Mouse (Mus musculus): Measurements from ENCODE around the gene Mex3d.

Mex3d gene

GRCm38 (mm10) chr10:80415566-80415965 is 28.1 kb upstream of the Mex3d start:
- no peak for DNase-seq (ENCODE audit: inconsistent age in 2 of 2, low spot score in 1 of 2)

- DNase-seq (ENCODE audit: inconsistent age in 2 of 2, low spot score in 1 of 2): peak in 1 of 2 experiments; percentile 65
Measured at GRCm38 (mm10) chr10:80412656-80413541, 25.4 kb upstream of the Mex3d start.

DNA sequence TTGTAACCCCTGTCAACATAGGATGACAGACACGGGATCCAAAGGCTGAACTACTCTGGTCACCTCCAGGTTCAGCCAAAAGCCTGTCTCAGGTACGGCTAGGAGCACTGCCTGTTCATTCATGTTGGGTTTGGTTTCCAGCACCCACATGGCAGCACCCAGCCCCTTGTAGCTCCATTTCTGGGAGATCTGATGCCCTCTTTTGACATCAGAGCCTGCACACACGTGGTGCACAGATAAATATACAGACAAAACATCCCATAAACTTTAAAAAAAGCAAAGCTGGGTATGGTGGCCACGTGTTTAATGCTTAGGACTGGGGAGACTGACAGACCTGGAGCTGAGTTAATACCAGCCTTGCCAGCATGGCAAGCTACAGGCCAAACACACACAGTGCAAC is 20.5 kb upstream of the Mex3d start:
- no peak for DNase-seq (ENCODE audit: inconsistent age in 2 of 2, low spot score in 1 of 2)

DNA sequence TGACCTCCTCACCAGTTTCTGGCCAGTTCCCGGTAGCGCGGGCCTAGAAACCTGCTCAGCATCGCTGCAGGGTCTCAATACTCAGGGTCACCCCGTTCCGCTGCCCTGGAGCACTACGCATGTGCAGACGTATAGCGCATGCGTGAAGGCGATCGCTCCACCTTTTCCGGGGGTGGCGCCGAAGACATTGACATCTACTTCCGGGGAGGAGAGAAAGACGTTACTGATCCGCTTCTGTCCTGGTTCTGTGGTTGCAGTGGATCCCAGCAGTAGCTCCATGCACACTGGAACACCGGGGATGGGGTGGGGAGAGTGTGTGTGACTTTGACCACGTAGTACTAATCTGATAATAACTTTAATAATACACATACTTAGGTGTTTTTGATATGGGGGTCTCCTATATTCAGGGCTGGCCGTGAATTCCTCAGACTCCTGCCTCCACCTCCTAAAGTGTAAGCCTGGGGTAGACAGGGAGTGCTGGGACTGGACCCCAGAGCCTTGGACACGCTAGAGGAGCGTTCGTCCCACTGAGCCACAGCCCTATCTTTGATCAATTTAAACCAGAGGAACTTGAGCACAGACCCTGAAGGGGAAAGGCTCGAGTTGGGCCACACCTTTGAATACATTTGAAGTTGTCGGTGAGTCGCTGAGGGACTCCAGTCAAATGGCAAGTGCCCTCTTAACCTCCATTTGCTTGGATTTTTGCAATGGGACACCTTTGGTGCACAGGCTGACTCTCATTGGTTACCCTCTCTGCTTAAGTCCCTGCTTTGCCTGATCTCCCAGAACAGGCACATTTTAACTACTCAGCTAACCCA is 19.4 kb upstream of the Mex3d start, which contains the start of gene Uqcr11:
Gene Uqcr11, minus strand, starts transcription at position 147 of the 818 bp plus-strand sequence.
- peak; percentile 94 to 98 for DNase-seq (ENCODE audit: inconsistent age in 2 of 2, low spot score in 1 of 2)

- peak in 1 of 2 experiments; percentile 62 for DNase-seq (ENCODE audit: inconsistent age in 2 of 2, low spot score in 1 of 2)
Measured at GRCm38 (mm10) chr10:80405481-80406173, 18.2 kb upstream of the Mex3d start.

DNA sequence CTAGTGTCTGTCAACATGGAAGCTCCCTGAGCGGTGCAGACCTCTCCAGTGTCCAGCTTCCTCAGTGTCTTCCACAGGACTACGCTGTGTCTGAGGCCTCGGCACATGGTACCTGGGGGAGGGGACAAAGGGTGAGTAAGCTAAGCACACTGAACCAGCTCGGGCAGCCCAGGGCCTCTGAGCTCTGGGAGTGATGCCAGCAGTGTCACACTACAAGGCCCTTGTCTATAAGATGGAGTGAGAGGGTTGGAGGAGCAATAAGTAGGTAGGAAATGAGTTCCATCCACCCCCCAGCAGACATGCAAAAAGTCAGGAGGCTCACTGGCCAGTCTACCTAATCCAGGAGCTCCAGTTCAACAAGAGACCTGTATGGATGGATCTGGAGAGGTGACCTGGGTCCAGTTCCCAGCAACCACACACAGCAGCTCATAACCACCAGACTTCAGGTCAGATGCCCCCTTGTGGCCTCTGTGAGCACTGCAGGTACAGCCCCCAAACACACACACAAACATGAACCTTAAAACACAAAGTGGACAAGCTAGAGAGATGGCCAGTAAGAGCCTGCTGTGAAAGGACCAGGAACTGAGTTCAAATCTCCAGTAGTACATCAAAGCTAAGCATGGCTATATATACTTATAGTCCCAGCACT is 15.7 kb upstream of the Mex3d start:
- DNase-seq (ENCODE audit: inconsistent age in 2 of 2, low spot score in 1 of 2): peak; percentile 88 to 91

DNA sequence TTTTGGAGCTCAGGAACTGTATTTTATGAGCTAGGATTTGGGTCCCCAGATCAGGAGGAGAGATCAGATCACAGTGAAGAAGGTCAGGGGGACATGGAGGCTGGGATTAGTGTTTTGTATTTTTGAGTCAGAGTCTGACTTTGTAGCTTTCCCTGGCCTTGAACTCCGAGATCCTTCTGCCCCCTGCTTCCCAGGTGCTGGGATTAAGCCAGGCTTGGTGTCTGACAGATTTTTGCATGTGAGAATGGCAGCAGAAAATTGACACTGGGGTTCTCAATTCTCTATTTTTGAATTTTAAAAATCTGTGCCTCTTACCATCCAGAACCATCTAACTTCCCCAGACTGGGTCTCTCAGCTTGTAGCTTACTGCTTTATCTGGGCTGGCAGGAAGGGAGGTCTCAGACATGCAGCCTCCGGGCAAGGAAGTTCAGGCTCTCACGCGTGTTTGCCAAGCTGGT is 13.3 kb upstream of the Mex3d start:
- DNase-seq (ENCODE audit: inconsistent age in 2 of 2, low spot score in 1 of 2): peak in 1 of 2 experiments; percentile 60

- no peak for DNase-seq (ENCODE audit: inconsistent age in 2 of 2, low spot score in 1 of 2)
Measured at GRCm38 (mm10) chr10:80399973-80400703, 12.7 kb upstream of the Mex3d start.

DNA sequence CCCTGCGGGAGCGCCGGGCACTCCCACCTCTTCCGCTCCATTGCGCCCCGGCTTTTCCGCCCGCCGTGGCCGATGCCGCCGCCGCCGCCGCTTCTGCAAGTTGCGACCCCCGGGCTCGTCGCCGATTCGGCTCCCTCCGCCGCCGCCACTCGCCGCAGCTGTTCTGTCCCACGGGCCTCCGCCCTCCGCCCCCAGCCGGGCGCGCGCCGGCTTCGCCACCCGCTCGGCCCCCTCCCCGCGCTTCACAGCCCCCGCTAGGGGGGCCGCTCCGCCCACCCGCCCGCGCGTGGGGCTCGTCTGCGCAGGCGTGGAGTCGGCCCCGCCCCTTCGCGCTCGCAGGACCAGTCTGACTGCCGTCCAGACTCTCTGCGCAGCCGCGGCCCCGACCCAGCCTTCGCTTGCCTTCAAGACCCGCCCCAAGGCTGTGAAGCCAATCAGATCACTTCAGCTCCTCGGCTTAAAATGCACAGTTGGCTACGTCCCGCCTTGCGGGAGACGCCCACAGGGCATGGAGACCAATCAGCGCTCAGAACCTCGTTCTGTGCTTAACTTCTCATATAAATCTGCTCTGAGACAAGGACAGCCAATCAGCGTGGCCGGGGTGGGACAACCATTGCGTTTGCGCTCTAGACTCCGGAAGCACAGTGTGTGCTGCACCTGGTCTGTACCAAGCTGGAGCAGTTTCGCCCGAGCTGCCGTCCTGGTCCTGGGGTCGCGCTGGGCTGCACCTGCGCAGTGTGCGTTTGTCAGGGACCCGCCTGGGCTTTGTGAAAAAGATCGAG is 11.9 kb upstream of the Mex3d start, which contains the start of gene Mbd3:
Gene Mbd3, minus strand, starts transcription at position 360 of the 782 bp plus-strand sequence.
- DNase-seq (ENCODE audit: inconsistent age in 2 of 2, low spot score in 1 of 2): peak; percentile 100

DNA sequence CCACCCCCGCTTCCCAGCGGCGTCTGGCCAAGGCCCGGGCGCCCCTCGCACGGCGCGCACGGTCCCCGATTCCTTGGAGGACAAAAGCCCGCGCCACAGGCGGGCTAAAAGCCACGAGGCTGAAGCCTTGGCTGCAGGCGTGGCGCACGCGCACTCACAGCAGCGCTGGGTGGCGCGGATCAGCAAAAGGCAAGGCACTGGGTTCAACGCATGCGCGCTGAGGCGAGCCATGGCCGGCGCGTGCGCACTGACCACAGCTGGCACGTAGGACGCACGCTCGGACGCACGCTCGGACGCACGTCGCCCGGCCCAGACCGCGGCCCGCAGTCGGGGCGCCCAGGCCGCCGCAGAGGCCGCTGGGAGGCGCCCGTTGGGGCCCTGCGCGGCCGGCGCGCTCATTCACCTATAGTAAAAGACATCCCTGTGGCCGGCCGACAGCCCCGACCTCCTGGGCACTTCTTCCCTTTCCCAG is 11.3 kb upstream of the Mex3d start:
- DNase-seq (ENCODE audit: inconsistent age in 2 of 2, low spot score in 1 of 2): peak; percentile 99

GRCm38 (mm10) chr10:80398174-80398535 is 10.7 kb upstream of the Mex3d start:
- no peak for DNase-seq (ENCODE audit: inconsistent age in 2 of 2, low spot score in 1 of 2)

GRCm38 (mm10) chr10:80397524-80398173 is 10.2 kb upstream of the Mex3d start:
- peak in 1 of 2 experiments; percentile 65 for DNase-seq (ENCODE audit: inconsistent age in 2 of 2, low spot score in 1 of 2)

- DNase-seq (ENCODE audit: inconsistent age in 2 of 2, low spot score in 1 of 2): no peak
Measured at GRCm38 (mm10) chr10:80396822-80397523, 9.5 kb upstream of the Mex3d start.

GRCm38 (mm10) chr10:80395025-80395627 is 7.7 kb upstream of the Mex3d start:
- peak; percentile 31 to 43 for DNase-seq (ENCODE audit: inconsistent age in 2 of 2, low spot score in 1 of 2)

DNA sequence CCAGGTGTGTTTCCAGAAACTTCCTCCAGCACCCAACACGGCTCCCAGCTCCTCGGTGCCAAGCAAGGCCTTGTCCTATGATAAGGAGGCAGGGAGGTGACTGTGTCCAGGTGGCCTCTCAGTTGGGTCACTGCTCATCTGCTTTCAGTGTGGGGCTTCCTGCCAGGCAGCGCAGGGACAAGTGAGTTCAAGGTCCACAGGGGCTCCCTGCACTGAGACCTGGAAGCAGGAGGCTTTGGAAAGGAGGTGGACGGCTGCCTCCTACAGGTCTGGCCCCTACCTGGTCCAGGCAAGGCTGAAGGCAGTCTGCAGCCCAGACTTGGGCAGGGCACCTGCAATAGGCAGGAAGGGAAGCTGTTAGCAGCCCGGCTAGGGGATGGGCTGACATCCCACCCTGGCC is 5.2 kb upstream of the Mex3d start:
- DNase-seq (ENCODE audit: inconsistent age in 2 of 2, low spot score in 1 of 2): no peak

- no peak for DNase-seq (ENCODE audit: inconsistent age in 2 of 2, low spot score in 1 of 2)
Measured at GRCm38 (mm10) chr10:80390697-80391096, 3.2 kb upstream of the Mex3d start.

GRCm38 (mm10) chr10:80389185-80389708 is 1.8 kb upstream of the Mex3d start:
- DNase-seq (ENCODE audit: inconsistent age in 2 of 2, low spot score in 1 of 2): peak in 1 of 2 experiments; percentile 68

Measured in adrenal gland, adult (tissue).